Mouse (Mus musculus) brain, embryonic 14.5 days (tissue): ENCODE data around the gene Cmtr1.

ENCODE experiments used
- CTCF ChIP-seq: fragments of 200-500 bp; IDR thresholded peaks from 2 replicates; pipeline ENCODE4 v1.5.1; 2012; ENCODE audit warnings: inconsistent platforms, mild to moderate bottlenecking, moderate library complexity, borderline replicate concordance; ENCODE audit not compliant: insufficient read depth, insufficient read length; ENCODE audit errors: extremely low read depth
- POLR2A ChIP-seq: fragments of 200-500 bp; IDR thresholded peaks from 2 replicates; pipeline ENCODE4 v1.6.1; 2012; ENCODE audit warnings: mild to moderate bottlenecking, inconsistent platforms, borderline replicate concordance; ENCODE audit not compliant: poor library complexity, insufficient read depth, insufficient read length, severe bottlenecking; ENCODE audit errors: extremely low read depth

DNA sequence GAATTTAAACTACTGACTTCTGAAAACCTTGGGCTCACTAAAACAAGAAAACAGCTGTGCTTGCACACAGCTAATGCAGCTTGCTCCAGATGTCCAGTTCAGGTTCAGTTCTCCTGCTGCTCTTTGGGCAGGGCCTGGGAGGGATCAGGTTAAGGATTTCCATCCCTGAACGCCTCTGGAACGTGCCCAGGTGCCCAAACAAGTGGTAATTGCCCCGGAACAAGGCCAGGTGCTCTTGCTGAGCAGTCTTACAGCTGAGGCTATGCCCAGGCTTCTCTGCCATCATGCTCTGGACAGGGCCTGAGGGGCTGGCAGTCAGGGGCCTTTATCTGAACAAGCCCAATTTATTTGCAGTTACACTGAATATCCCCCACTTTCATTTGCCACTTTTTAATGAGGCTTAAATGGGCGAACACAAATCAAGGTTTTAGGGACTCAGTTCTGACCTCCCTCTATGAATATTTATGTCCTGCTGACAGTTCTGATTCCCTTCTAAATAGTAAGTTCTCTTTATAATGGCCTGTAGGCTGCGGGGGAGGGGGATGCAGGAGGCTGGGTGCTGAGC lies 46.7 kb downstream of the Cmtr1 start:
- TF ChIP-seq CTCF = no peak
- TF ChIP-seq POLR2A = no peak
